Mouse (Mus musculus): ENCODE results near the gene Pld4.

Pld4 gene

DNA sequence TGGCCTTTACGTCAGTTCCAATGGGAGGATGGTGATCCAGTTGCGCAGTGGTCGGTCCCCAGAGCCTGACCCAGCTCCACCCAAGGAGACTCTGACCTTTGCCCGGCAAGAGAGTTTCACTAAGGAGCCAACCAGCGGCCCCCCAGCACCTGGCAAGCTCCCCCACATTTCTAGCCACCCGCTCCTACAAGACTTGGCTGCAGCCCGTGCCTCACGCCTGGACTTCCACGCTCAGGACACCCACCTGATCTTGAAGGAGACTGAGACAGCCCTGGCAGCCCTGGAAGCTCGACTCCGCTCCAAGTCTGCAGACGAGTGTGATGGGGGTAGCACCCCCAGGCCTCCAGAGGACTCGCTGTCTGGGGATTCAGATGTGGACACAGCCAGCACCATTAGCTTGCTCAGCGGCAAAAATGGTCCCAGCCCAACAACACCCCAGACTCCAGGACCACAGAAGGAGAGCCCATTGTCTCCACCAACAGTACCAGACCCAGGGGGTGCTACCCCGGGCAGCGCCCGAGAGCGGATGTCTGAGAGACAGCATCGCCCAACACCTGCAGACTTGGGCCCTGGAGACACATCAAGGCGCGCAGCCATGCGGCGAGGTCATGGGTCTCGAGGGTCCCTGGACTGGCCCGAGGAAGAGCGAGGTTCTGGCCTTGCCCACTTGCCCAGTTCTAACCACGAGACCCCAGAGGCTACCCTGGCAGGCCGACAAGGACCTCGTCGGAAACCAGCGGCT lies 22.0 kb upstream of the Pld4 start:
- no peak for DNase-seq (ENCODE audit: low read depth)

GRCm38 (mm10) chr12:112739023-112739568 lies 21.4 kb upstream of the Pld4 start:
- DNase-seq (ENCODE audit: low read depth) = no peak

DNA sequence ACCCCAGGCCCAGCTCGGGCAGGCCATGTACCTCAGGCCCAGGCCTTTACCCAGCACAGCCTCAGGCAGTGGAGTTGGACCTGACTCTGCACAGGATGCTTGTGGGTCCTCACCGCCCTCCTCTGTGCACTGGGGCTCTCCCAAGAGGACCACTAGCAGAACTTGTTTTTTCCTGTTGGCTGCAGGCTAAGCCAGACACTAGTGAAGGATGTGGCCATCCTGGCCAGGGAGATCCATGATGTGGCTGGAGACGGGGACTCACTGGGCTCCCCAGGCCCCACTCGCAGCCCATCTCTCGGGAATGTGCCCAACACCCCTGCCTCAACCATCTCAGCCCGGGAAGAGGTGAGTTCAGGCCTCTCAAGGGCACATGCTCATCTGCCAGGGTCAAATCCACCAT lies 17.7 kb upstream of the Pld4 start:
- DNase-seq (ENCODE audit: low read depth) = no peak

DNA sequence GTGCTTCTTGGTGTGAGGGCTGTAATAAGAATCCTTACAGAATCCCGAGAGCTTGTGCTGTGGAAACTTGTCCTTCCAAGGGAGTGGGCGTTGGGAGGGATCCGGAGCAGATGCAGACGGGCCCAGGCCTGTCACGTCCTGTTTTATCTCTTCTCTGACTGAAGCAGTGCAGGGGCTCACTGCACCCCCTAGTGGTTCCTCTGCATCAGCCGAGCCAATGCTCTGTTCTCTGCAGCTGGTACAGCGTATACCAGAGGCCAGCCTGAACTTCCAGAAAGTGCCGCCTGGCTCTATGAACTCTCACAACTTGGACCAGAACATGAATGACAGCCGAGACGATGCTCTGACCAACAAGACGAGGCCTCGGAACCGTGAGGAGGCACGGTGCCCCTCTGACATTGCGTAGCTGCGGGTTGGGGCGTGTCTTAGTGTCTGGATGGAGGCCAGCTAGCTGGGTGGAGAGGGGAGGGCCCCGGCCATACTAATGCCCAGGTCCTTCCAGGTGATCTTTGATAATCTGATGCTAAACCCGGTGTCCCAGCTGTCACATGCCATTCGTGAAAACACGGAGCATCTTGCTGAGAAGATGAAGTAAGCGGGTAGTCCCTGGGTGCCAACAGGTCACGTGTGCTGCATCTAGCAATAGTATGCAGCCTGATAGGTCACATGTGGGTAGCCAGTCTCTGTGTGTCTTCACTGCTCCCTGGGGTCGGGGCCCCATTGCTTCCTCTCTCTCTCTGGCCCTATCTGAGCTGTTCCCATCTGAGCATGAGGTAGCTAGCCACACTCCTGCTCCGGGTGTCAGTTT lies 17.1 kb upstream of the Pld4 start:
- DNase-seq (ENCODE audit: low read depth) = peak; percentile 54

DNA sequence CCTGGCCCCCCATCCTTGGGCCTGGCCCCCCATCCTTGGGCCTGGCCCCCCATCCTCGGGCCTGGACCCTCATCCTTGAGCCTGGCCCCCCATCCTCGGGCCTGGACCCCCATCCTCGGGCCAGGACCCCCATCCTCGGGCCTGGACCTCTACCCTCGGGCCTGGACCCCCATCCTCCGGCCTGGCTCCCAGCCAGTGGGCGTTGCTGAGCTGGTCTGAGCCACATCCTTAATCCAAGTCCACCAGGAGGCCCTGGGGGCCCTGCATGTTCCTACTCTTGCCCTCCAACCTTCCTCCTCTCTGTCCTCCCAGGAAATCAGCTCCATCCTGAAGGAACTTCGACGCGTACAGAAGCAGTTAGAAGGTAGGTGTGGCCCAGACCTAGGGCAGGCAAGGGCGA lies 16.2 kb upstream of the Pld4 start:
- no peak for DNase-seq (ENCODE audit: low read depth)

- DNase-seq (ENCODE audit: low read depth) = no peak
Observed at GRCm38 (mm10) chr12:112744891-112745580, 15.4 kb upstream of the Pld4 start.

GRCm38 (mm10) chr12:112745716-112746115 lies 14.7 kb upstream of the Pld4 start:
- no peak for DNase-seq (ENCODE audit: low read depth)

DNA sequence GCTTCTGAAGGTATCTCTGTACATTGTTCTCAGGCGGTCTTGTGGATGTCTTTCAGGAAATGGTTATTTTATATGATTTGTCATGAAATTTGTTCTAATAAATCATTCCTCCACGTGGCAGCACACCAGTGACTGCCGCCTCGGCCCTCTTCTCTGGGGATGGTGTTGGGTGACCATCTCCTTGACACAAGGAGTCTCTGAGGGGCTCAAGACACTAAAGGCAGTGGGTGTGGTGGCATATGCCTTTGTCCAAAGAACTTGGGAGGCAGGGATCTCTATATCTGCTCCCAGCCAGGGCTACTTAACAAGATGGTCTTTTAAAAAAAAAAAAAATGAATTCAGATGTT lies 14.0 kb upstream of the Pld4 start:
- no peak for DNase-seq (ENCODE audit: low read depth)

- DNase-seq (ENCODE audit: low read depth) = peak; percentile 21
Observed at GRCm38 (mm10) chr12:112746808-112747605, 13.4 kb upstream of the Pld4 start.

- no peak for DNase-seq (ENCODE audit: low read depth)
Observed at GRCm38 (mm10) chr12:112747606-112747970, 12.9 kb upstream of the Pld4 start.

DNA sequence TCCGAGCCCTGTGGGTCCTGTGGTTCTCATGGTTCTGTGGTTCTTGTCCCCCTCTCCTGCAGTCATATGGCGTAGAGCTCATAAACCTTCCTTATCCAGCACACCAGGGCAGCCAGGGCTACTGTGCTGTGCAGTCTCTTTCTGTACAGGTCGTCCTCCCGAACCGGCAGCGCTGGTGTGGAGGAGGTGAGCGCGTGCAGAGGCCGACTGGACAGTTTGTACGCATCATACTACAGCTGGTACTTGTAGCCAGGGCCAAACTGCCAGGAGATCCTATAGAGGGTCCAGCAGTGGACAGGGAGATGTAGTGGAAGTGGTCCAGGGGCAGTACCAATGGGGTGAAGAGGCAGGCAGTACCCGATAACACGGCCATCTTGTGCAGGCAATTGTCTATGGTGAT lies 9.5 kb upstream of the Pld4 start:
- DNase-seq (ENCODE audit: low read depth) = no peak

GRCm38 (mm10) chr12:112752399-112752798 lies 8.1 kb upstream of the Pld4 start:
- DNase-seq (ENCODE audit: low read depth) = no peak

DNA sequence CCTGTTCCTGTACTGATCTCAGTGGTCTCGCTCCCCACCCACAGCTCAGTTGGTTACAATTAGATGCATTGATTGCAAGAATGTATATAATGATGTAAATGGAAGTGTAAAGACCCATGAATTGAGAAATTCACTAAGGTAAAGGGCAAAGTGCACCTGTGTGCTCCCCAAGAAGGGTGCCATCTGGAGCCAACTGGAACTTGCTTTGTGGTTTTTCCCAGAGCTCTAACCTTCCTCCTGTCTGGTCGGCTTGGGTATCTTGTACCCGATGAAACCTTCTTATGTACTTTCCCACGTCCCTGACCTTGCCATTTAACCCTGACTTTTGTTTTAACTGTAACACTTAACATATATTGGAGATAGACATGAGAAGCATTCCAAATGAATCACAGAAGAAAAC lies 4.6 kb upstream of the Pld4 start:
- no peak for DNase-seq (ENCODE audit: low read depth)

- no peak for DNase-seq (ENCODE audit: low read depth)
Observed at GRCm38 (mm10) chr12:112757896-112758295, 2.6 kb upstream of the Pld4 start.

GRCm38 (mm10) chr12:112759471-112759870 lies 984 bp upstream of the Pld4 start:
- no peak for DNase-seq (ENCODE audit: low read depth)

DNA sequence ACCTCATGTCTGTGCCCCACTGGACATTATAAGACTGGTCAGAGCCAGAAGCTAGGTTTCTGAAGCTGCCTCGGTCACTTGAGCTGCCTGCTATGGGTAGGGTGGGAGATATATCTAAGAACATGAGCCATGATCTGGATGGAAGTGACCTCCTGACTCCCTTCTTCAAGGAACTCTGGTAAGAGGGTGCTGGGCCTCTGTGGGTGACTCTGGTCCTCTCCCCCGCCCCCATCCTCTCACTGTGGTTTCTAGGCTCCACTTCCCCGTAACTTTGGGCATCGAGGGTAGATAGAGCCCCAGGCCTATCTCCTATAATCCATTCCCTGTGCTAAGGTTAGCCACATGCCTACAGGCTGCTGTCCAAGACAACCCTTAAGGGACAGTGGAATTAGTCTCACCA lies 956 bp downstream of the Pld4 start:
- no peak for DNase-seq (ENCODE audit: low read depth)

DNA sequence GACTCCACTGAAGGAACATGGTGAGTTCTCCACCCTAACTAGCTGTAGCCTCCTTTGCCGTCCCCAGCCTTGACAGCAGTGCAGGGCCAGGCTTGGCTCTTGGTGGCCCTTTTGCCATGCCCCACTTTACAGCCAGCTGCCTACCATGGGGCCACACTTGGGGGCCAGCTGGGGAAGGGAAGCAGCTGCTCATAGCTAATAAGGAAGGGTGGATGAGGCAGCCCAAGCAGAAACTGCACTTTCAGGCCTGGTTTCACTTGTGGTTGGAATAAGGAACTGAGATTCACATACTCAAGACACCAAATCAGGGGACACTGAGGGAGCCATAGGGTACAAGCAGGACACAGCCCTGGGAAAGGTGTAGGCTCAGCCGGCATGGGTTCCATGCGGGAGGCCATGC lies 1.6 kb downstream of the Pld4 start:
- no peak for DNase-seq (ENCODE audit: low read depth)

GRCm38 (mm10) chr12:112763176-112763575 lies 2.7 kb downstream of the Pld4 start:
- DNase-seq (ENCODE audit: low read depth) = no peak

DNA sequence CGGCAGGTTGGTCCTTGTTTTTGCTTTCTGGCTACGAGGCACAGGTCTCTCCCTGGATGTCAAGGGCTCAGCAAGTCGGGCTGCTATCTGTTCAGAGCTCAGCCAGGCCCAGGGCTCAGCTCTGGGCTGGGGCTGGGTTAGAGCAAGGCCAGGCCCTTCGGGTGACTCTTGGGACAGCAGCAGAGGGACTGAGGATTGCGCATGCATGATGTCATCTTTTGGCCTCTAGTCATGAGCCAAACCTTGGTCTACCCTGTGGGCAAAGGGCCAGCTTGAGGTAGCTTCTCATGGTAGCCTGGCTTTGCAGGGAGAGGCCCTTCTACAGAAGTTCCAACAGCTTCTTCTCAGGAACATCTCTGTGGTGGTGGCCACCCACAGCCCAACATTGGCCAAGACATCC lies 3.7 kb downstream of the Pld4 start:
- no peak for DNase-seq (ENCODE audit: low read depth)

DNA sequence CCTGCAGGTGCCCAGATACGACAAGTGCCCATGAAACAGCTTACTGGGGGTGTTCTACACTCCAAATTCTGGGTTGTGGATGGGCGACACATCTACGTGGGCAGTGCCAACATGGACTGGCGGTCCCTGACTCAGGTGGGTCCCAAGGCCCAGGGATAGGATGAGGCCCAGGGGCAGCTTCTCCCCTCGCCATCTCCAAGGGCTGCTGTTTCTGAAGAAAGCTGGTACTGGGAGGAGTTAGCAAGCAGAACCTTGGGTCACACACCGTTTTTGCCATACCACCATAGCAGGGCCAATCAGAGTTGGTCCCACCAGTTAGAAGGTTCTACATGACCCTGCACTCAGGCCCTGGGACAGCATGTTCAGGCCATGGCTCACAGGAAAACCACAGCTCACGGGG lies 4.5 kb downstream of the Pld4 start:
- no peak for DNase-seq (ENCODE audit: low read depth)

DNA sequence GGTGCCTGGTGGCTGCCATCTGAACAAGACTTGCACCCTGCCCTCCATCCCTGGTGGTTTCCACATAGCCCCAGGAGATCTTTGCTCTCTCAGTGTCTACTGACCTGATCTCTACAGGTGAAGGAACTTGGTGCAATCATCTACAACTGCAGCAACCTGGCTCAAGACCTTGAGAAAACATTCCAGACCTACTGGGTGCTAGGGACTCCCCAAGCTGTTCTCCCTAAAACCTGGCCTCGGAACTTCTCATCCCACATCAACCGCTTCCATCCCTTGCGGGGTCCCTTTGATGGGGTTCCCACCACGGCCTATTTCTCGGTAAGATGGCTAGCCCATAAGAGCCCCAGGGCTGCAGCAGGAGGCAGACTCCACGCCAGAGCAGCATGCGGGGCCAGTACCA lies 6.1 kb downstream of the Pld4 start:
- no peak for DNase-seq (ENCODE audit: low read depth)

Measured in c-Kit-positive CD71-positive TER-119-negative erythroid progenitor cells, embryonic 14.5 days (primary cell).